Mouse (Mus musculus): ENCODE results near the gene Snrk. TPM values are rescaled to one million over a fixed set of nuclear protein-coding genes. Genes with fewer than 3 reads are reported as not detected.
A peak's percentile ranks its signal among the peaks of the same experiment; 100 is the strongest.
"Not testable (repeated sequence)": the region's sequence is repeated elsewhere in the genome, so short reads cannot be mapped to it uniquely, and the experiment has no call there.

Snrk gene
- total RNA-seq, 2 experiments from 2014 or later: 111 to 118 TPM

GRCm38 (mm10) chr9:122135095-122135884 is 18.2 kb downstream of the Snrk start:
- DNase-seq (ENCODE audit: extremely low spot score in 1 of 2, low spot score in 2 of 2): no peak
- intact Hi-C loops (cut with DNase I): no loop called here

DNA sequence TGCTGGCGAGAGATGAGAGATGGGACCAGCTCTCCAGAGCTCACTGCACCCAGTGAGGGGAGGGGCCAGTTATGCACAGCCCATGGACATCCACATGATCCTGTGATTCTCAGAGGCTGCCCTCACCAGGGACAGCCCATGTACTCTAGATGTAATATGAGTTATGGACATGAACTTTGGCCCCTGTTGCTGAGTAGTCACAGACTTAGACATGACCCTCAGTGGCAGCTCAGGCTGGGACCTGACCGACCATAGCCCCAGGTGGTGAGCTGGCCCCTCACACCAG is 18.8 kb downstream of the Snrk start:
- DNase-seq (ENCODE audit: extremely low spot score in 1 of 2, low spot score in 2 of 2): no peak
- intact Hi-C loops (cut with DNase I): no loop called here

- intact Hi-C loops (cut with DNase I): no loop called here
- no peak for DNase-seq (ENCODE audit: extremely low spot score in 1 of 2, low spot score in 2 of 2)
These were observed 20.9 kb downstream of the Snrk start for GRCm38 (mm10) chr9:122137960-122138359.

- DNase-seq (ENCODE audit: extremely low spot score in 1 of 2, low spot score in 2 of 2): no peak
- intact Hi-C loops (cut with DNase I): no loop called here
These were observed 21.4 kb downstream of the Snrk start for GRCm38 (mm10) chr9:122138371-122139029.

DNA sequence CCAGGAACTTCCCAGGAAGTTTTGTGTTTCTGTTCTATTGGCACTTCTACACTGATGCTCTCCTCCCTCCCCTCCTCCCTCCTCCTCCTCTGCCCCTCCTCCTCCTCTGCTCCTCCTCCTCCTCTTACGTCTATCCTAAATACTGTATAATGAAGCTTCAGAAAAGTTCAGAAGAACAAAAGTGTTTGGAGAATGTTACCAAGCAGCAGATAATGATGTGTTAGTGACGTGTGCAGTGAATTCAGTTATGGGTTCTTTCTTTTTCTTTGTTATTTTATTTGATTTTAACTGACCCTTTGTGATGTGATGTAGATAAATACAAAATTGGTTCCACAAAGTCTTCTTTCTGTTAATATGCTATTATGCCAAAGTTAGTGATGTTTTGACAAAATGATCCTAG is 22.2 kb downstream of the Snrk start:
- intact Hi-C loops (cut with DNase I): no loop called here
- DNase-seq (ENCODE audit: extremely low spot score in 1 of 2, low spot score in 2 of 2): no peak

DNA sequence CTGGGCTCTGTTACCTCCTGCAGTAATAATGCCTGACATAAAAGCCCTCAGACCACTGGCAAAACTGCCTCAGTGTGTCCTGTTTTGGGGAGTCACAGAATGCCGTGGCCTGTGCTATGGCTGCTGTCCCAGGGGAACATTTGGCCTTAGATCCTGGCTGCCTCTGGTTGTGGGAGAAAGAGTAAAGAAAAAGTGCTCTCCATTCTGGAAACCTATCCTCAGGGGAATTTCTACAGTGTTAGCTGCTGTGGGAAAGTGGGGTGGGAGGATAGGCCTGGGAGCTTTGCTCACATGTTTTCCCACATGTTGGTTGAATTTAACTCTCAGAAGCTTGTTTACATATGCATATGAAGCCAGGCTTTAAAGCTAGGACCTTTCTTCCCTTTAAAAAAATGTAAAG is 26.2 kb downstream of the Snrk start:
- intact Hi-C loops (cut with DNase I): no loop called here
- no peak for DNase-seq (ENCODE audit: extremely low spot score in 1 of 2, low spot score in 2 of 2)

DNA sequence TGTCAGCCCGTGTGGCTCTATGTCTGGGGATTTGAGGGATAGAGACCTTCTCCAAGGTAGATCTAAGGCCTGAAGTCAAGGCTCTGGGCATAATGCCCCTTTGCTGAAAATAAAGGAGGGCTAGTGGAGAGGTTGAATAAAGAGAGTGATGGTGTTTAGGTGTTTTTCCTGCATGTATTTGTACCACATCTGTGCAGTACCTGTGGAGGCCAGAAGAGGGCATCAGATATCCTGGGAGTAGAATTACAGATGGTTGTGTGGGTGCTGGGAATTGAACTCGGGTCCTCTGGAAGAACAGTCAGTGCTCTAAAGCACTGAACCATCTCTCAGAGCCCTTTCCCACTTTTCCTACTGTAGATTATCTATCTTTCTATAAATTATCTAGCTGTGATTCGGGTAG is 27.7 kb downstream of the Snrk start:
- DNase-seq (ENCODE audit: extremely low spot score in 1 of 2, low spot score in 2 of 2): no peak
- intact Hi-C loops (cut with DNase I): no loop called here

DNA sequence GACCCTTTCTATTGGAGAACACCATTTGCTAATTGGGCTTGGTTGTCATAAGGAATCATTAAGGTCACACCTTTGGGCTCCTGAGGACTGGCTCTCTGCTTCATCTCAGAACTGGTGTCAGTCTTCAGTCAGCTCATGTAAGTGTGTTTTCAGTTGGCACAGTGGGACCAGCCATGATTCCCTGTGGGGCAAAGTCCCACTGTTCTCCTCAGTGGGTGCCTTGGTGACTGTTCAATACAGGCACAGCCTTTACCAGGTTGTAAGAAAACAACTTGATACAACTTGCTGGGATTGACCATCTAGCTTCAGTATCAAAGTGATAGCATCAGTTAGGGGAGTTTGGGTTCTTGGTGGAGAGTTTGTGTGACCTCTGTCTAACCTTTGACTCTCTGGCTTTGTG is 28.6 kb downstream of the Snrk start:
- DNase-seq (ENCODE audit: extremely low spot score in 1 of 2, low spot score in 2 of 2): no peak
- intact Hi-C loops (cut with DNase I): no loop called here

DNA sequence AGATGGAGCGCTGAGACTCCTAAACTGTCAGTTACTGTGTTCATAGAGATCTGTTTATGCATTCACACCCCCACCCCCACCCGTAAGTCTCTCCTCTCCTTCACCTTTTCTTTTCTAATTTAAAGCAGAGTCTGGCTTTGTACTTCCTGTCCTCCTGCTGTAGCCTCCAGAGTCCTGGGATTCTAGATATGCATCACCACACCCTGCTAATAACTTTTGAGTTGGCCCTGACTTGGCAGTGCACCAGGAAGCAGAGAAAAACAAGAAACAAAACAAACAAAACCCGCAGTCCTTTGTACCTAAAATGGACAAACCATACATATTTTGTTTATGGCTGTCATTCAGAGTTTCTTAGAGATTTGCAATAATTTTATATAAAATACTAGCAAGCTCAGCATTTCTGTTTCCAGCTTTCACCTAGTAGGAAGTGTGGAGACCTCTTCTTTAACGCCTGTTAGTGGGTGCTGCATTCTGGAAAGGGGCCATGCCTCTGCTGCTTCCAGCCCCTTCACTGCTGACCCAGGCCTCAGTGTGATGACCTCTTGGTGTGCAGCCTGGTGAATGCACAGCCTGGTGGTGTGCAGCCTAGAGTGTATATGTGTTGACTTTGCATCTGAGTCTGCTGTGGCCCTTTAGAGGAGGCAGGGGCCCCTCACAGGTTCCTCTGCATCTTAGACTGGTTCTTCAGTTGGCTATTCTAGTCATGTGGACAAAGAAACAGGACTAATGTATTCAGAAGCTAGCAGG is 29.2 kb downstream of the Snrk start:
- no peak for DNase-seq (ENCODE audit: extremely low spot score in 1 of 2, low spot score in 2 of 2)
- intact Hi-C loops (cut with DNase I): no loop called here

DNA sequence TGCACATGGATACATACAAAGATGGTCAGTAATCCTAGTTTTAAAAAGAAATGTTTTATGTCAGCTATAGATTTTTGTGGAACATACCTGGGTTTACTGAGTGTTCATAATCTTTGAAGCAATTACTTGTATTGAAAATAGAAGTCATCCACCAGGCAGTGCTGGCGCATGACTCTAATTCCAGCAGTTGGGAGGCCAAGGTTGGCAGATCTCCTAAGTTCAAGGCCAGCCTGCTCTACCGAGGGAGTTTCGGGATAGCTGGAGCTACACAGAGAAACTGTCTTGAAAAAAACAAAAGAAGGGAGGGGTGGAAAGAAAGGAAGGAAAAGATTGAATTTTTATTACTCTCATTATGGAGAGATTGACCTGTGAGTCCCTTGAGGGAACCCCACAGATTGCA is 31.3 kb downstream of the Snrk start:
- no peak for DNase-seq (ENCODE audit: extremely low spot score in 1 of 2, low spot score in 2 of 2)
- intact Hi-C loops (cut with DNase I): no loop called here

DNA sequence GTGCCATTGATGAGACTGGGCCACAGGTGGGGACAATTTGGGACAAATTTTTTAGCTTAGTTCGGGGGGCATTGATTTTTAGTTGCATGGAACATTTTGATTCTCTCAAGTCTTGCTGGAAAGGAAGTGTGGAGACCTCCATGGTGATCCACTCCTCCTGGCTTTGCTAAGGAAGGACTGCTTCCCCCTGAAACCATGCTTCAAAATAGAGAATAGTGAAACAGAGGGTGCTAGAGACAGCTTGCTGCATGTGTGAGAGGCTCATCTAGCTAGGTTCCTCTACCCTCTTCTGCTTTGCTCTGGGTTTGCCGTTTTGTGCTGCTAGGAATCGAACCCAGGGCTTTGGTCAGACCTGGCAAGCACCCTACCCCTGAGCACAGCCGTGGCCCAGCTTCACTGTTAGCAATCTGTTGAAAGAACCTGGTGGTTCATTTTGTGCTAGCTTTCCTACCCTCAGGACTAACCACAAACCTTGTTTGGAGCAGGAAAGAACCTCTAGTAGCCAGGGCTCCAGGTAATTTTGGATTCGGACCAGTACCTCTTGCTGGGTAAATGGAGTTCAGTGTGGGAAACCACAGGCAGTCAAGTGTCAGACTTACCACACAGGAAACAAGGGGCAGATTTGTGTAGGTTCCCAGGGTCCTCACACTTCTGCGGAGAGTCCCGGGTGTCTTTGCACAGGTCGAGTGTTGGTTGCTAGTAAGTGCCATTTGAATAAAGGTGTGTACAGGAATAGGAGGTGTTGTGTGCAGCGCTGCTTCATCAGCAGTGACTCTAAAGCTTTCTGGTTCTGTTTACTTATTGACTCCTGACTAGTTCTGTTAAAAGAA is 33.1 kb downstream of the Snrk start:
- intact Hi-C loops (cut with DNase I): no loop called here

GRCm38 (mm10) chr9:122152063-122152462 is 35.0 kb downstream of the Snrk start:
- intact Hi-C loops (cut with DNase I): no loop called here
- no peak for DNase-seq (ENCODE audit: extremely low spot score in 1 of 2, low spot score in 2 of 2)

More for the DNA sequence above, 33.1 kb downstream of the Snrk start:
- no peak for DNase-seq (ENCODE audit: extremely low spot score in 1 of 2, low spot score in 2 of 2)

DNA sequence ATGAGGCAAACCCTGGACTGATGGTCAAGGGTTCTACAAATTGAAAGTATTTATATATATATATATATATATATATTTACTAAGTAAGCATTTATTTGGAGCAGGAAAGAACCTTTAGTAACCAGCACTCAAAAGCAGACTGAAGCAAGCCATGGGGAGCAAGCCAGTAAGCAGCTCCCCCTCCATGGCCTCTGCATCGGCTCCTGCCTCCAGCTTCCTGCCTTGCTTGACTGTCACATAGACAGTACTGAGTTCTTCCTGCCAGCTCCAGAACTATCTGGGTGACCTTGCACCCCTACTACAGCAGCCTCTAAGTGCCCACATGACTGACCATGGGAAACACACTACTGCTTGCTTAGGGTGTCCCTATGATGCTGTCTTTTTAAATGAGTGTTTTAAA is 35.4 kb downstream of the Snrk start:
- intact Hi-C loops (cut with DNase I): no loop called here
- peak in 1 of 2 experiments; percentile 9 for DNase-seq (ENCODE audit: extremely low spot score in 1 of 2, low spot score in 2 of 2)

GRCm38 (mm10) chr9:122153436-122153835 is 36.4 kb downstream of the Snrk start:
- peak in 1 of 2 experiments; percentile 5 for DNase-seq (ENCODE audit: extremely low spot score in 1 of 2, low spot score in 2 of 2)
- intact Hi-C loops (cut with DNase I): no loop called here

- intact Hi-C loops (cut with DNase I): no loop called here
These were observed 38.1 kb downstream of the Snrk start for GRCm38 (mm10) chr9:122155193-122155592.

GRCm38 (mm10) chr9:122156389-122157078 is 39.5 kb downstream of the Snrk start:
- intact Hi-C loops (cut with DNase I): no loop called here
- DNase-seq (ENCODE audit: extremely low spot score in 1 of 2, low spot score in 2 of 2): peak in 1 of 2 experiments; percentile 29

More at GRCm38 (mm10) chr9:122155193-122155592, 38.1 kb downstream of the Snrk start:
- peak in 1 of 2 experiments; percentile 3 for DNase-seq (ENCODE audit: extremely low spot score in 1 of 2, low spot score in 2 of 2)

- intact Hi-C loops (cut with DNase I): no loop called here
- peak in 1 of 2 experiments; percentile 16 for DNase-seq (ENCODE audit: extremely low spot score in 1 of 2, low spot score in 2 of 2)
These were observed 40.0 kb downstream of the Snrk start for GRCm38 (mm10) chr9:122157079-122157441.

DNA sequence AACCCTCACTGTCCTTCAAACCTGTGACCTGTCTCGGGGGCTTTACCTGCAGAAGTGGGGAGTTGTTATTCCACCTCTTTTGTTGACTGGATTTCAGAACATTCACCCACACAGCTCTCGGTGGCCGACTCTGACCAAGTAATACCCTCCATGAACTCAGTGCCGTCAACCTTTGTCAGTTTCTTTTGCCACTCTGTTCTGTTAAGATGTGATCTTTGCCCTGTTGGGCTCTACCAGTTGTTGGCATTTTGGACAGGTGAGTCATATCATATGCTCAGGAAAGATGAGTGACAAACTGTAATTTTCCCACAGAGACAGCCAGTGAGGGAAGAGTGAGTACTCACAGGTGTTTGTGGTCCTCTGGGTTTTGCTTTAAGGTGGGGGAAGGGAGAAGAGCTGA is 47.5 kb downstream of the Snrk start:
- DNase-seq (ENCODE audit: extremely low spot score in 1 of 2, low spot score in 2 of 2): no peak
- intact Hi-C loops (cut with DNase I): no loop called here

GRCm38 (mm10) chr9:122167719-122168118 is 50.7 kb downstream of the Snrk start:
- intact Hi-C loops (cut with DNase I); DNase-seq (ENCODE audit: extremely low spot score in 1 of 2, low spot score in 2 of 2): not testable (repeated sequence)

All from left cerebral cortex, postnatal 10 days (tissue).